Mouse (Mus musculus) inflammation-experienced regulatory T-cells, adult 16 weeks (primary cell): ENCODE data around the gene Ctu2. TPM values are rescaled to one million over a fixed set of nuclear protein-coding genes. Genes with fewer than 3 reads are reported as not detected.

Experiments
- polyA plus RNA-seq: library from polyadenylated mRNA; unstranded; fragments of 100-300 nt; shearing (Covaris generic); gene quantifications from one replicate; pipeline ENCODE4 v1.2.1, GENCODE M21; 2017

Gene Ctu2
- 82.8 TPM for polyA plus RNA-seq

DNA sequence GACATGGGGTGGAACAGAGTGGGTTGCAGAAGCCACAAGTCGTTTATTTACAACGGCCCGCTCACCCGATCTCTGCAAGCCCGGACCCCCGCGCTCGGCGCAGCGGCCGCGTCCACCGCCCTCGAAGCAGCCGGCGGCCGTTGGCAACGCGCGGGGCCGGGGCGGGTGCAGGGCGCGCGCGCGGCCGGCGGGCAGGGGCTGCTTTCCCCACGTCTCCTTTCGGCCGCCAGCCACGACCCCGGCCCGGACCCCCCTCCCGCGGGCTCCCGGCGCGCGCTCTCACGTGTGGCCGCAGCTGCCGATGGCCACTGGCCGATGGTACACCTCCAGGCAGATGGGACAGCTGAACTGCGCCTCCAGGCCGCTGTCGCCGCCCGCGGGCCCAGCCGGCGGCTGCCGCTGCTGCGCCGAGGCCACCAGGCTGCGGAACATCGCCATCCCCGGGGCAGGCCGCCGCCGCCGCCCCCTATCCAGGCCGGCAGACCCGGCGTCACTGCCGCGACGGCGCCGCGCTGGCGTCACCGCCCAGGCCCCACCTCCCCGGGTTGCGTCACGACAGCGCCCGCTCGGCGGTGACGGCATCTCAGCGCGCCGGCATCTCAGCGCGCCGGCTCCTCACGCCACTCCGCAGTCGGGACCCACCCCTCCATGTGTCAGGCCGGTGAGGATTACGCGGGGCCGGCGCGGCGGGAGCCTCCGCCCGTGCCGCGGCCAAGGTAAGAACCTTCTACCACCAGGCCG, at the start of gene Ctu2, which contains the start of gene Rnf166:
TSS of gene Ctu2 (plus strand) at position 564 of the 741 bp plus-strand sequence.
TSS of gene Rnf166 (minus strand) at position 485 of the 741 bp plus-strand sequence.

DNA sequence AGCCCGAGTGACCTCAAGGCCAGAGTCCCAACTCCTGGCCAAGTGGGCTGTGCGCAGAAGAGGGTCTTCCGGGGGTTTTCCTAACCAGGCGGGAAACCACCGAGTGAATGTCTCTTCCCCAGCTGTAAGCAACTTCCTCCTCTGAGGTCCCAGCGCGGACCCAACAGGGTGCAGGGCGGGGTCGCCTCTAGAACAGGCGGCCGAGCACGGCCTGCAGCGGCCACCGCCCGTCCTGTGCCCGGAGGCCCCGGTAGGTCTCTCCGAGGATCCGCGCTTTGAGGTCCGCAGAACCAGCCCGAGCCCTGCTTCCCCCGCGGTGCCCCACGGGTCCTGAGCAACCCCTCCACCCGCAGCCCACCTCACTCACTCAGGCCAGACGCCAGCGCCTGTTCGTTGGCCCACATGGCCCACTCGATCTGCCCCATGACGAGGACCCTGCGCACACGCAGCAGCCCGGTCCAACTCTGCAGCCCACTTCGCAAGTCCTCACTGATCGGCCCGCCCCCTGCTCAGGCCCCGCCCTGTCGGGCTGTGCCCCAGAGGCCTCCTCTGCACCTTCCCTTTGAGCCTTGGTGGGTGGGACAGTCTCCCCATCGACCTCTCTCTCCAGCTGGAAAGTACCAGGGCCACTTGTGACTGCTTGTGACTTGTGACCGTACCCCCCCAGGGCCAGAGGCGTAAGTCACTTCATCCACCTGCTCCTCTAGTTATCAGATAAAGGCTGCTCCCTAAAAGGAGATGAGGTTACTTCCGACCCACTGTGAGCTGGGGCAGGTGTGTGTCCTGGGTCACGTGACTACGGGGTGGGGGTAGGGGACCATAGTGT, 43.3 kb upstream of the Ctu2 start, which contains the start of gene Cyba:
TSS of gene Cyba (minus strand) at position 488 of the 826 bp plus-strand sequence.

DNA sequence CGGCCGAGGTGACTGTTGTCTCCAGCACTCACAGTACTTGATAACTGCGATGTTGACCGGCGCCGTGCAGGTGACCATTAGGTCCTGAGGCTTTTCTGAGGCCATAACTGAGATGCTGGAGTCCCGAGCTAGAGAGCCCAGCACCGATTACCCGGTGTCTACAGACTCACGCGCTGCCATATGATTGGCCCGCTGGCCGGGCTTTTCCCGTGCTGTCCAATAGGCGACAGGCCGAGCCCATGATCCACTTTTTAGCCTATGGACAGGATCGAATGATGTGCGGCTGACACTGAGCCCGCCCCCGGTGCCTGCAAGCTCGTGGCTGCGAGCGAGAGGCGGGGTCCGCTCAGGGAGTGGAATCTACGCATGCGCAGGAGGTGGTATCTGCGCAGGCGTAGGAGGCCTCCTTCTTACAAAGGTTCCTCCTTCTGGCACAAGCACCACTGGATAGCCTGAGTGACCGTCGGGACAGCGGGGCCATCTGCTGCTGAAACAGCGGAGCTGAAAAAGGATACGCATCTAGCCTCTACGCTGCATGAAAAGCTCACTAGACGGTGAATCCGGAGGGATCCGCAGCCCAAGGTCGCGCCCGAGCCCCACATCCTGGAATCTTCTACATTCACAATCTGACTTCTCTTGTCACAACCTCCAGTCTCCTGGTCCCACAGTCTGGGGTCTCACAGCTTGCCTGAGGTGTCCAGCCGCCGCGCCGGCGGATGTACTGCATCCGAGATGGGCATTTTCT, 32.5 kb upstream of the Ctu2 start, which contains the start of gene Mvd:
TSS of gene Mvd (minus strand) at position 161 of the 745 bp plus-strand sequence.

DNA sequence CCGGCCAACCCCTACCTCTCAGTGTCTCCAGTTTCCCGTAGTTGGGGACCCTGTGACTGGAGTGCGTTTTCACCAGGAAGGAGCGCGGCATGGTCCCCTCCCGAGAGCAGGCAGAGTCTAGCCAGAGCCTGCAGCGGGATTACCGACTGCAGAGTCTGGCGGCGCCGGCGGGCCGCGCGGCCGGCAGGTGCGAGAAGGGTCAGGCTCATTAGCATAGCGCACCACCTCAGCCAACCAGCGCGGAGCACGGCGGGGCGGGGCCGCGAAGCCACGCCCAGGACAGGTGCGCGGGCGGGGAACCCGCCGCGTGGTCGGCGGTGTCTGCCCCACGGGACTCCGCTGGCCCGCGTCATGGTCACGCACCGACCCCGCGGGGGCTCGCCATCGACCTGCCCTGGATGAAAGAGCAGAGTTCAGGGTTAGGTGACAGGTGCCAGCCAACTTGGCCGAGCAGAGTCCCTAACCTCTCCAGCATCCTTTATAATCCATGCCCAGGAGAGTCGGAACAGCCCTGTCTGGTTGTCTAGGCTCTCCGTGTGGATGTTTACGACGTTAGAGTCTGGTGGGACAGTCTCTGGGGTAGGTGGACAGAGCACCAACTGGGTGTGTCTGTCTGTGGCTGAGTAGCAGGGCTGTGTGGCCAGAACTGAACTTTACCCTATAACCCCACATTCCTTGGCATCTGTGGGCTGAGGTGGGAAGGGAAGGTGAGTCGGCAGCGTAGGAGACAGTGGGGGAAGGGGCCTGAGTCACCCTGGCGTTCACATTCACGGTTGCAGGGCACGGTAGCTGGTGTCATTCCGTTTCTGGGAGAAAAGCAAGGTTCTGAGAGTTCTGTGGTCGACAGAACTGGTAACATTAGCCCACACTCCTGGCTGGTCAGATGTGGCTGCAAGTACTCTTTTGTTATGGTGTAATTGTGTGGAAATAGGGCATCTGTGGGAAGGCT, 15.1 kb upstream of the Ctu2 start, which contains the start of gene Snai3:
TSS of gene Snai3 (minus strand) at position 210 of the 949 bp plus-strand sequence.

Other genes starting within 250 kb of the Ctu2 start
- 0.73 TPM for gene Zfpm1, start 194.0 kb upstream of the Ctu2 start, polyA plus RNA-seq
- gene Trhr2, start 115.4 kb upstream of the Ctu2 start, polyA plus RNA-seq: not detected
- 62.2 TPM for gene Zc3h18, start 99.5 kb upstream of the Ctu2 start, polyA plus RNA-seq
- gene Il17c, start 54.1 kb upstream of the Ctu2 start, polyA plus RNA-seq: not detected
- gene Cyba, start 43.2 kb upstream of the Ctu2 start, polyA plus RNA-seq: 981 TPM
- 28.4 TPM for gene Mvd, start 32.7 kb upstream of the Ctu2 start, polyA plus RNA-seq
- gene Snai3, start 15.4 kb upstream of the Ctu2 start, polyA plus RNA-seq: 3.5 TPM
- gene Rnf166, start 79 bp upstream of the Ctu2 start, polyA plus RNA-seq: 39.6 TPM
- 7.6 TPM for gene Piezo1, start 75.2 kb downstream of the Ctu2 start, polyA plus RNA-seq
- 21.6 TPM for gene Cdt1, start 91.9 kb downstream of the Ctu2 start, polyA plus RNA-seq
- 201 TPM for gene Aprt, start 100.8 kb downstream of the Ctu2 start, polyA plus RNA-seq
- 15.9 TPM for gene Galns, start 135.3 kb downstream of the Ctu2 start, polyA plus RNA-seq
- gene Trappc2l, start 135.5 kb downstream of the Ctu2 start, polyA plus RNA-seq: 54.2 TPM
- not detected for gene Pabpn1l, start 146.6 kb downstream of the Ctu2 start, polyA plus RNA-seq
- 0.30 TPM for gene Cbfa2t3, start 223.0 kb downstream of the Ctu2 start, polyA plus RNA-seq